Mouse (Mus musculus) intestine, embryonic 14.5 days (tissue): Measurements from ENCODE around the gene Cdh12. TPM values are rescaled to one million over a fixed set of nuclear protein-coding genes. Genes with fewer than 3 reads are reported as not detected.
"Not testable (repeated sequence)": the region's sequence is repeated elsewhere in the genome, so short reads cannot be mapped to it uniquely, and the experiment has no call there.

Experiments
- ATAC-seq: fragments of 200-750 bp; cut with Nextera tagmentation; replicated peaks from 2 replicates; pipeline ENCODE4 v1.8.0; 2017; ENCODE audit warnings: low read depth, moderate number of reproducible peaks, moderate TSS enrichment, moderate library complexity; ENCODE audit not compliant: low FRiP score, low TSS enrichment
- DNase-seq: peaks from one replicate; pipeline ENCODE4 v3.0.0-alpha.2; 2018; ENCODE audit warnings: low spot score
- H3K27ac ChIP-seq: fragments of 300-500 bp; sonication (generic); 2 replicates; pipeline ENCODE4 v1.5.1; 2014; ENCODE audit warnings: low read depth, mild to moderate bottlenecking, control low read depth
- H3K27me3 ChIP-seq: fragments of 300-500 bp; sonication (generic); replicated peaks from 2 replicates; pipeline ENCODE4 v1.6.1; 2014; ENCODE audit warnings: low read length, control low read depth; ENCODE audit not compliant: control insufficient read depth, insufficient read depth
- H3K36me3 ChIP-seq: fragments of 300-500 bp; sonication (generic); 2 replicates; pipeline ENCODE4 v1.6.1; 2014; ENCODE audit warnings: low read length, control low read depth; ENCODE audit not compliant: control insufficient read depth, insufficient read depth
- H3K4me1 ChIP-seq: fragments of 300-500 bp; sonication (generic); replicated peaks from 2 replicates; pipeline ENCODE4 v1.6.1; 2014; ENCODE audit warnings: low read length, control low read depth, mixed read lengths; ENCODE audit not compliant: control insufficient read depth, insufficient read depth
- H3K4me2 ChIP-seq: fragments of 300-500 bp; sonication (generic); 2 replicates; pipeline ENCODE4 v1.6.1; 2014; ENCODE audit warnings: low read length
- H3K4me3 ChIP-seq: fragments of 300-500 bp; sonication (generic); 2 replicates; pipeline ENCODE4 v1.5.1; 2014; ENCODE audit warnings: low read depth, low read length, control low read depth, mixed read lengths
- H3K9ac ChIP-seq: fragments of 300-500 bp; sonication (generic); 2 replicates; pipeline ENCODE4 v1.6.1; 2014; ENCODE audit warnings: mild to moderate bottlenecking, low read length
- H3K9me3 ChIP-seq: fragments of 300-500 bp; sonication (generic); 2 replicates; pipeline ENCODE4 v1.6.1; 2016; ENCODE audit warnings: low read length, control low read depth; ENCODE audit not compliant: control insufficient read depth
- WGBS: fragments of 180-500 bp; shearing (Covaris S2); extraction: QIAGEN DNeasy Blood & Tissue Kit; methylation state at CpG from one replicate; pipeline ENCODE4 v1.1.7; 2014; 5-methylcytosine and 5-hydroxymethylcytosine counted together
- polyA plus RNA-seq: library from polyadenylated mRNA; unstranded; fragments of >200 nt; fragmentation: Nextera tagmentation; extraction: Ambion mirVana; gene quantifications from 2 replicates; pipeline ENCODE4 v1.2.1, GENCODE M21; 2014

Cdh12 gene
- polyA plus RNA-seq, 1 experiment from 2014 or later = 0.97 TPM

GRCm38 (mm10) chr15:21375871-21376270 lies 926.8 kb downstream of the Cdh12 start:
- Histone ChIP-seq H3K36me3 (no peaks in the 10 kb centered on the region), H3K27ac (no peak overlapping the region), H3K4me2 (no peak overlapping the region), H3K9me3 (no peaks in the 10 kb centered on the region), H3K4me3 (no peak overlapping the region), H3K4me1 (0 out of 2 replicates have a peak, but pooled peaks cover 5% of the 10 kb centered on the region), H3K9ac (no peak overlapping the region), H3K27me3 (no peaks in the 10 kb centered on the region)
- WGBS = 54% methylated on average over 3 of the region's 3 CpGs
- ATAC-seq (no peak), DNase-seq (no peak)

GRCm38 (mm10) chr15:21391442-21391841 lies 942.4 kb downstream of the Cdh12 start:
- H3K9ac ChIP-seq, DNase-seq: not testable (repeated sequence)
- 90% methylated on average over 14 of the region's 14 CpGs for WGBS

GRCm38 (mm10) chr15:21393080-21393479 lies 944.0 kb downstream of the Cdh12 start:
- ATAC-seq (no peak), DNase-seq (no peak)
- WGBS = 81% methylated on average over 3 of the region's 3 CpGs
- no peak overlapping the region for H3K4me3 ChIP-seq
- H3K36me3 ChIP-seq = no peaks in the 10 kb centered on the region
- H3K9ac ChIP-seq = no peak overlapping the region
- no peak overlapping the region for H3K27ac ChIP-seq
- no peaks in the 10 kb centered on the region for H3K27me3 ChIP-seq
- no peak overlapping the region for H3K4me2 ChIP-seq
- H3K4me1 ChIP-seq = no peaks in the 10 kb centered on the region
- H3K9me3 ChIP-seq = no peaks in the 10 kb centered on the region

More at GRCm38 (mm10) chr15:21391442-21391841, 942.4 kb downstream of the Cdh12 start:
- not testable (repeated sequence) for H3K27me3 ChIP-seq, H3K4me1 ChIP-seq, H3K4me3 ChIP-seq, H3K4me2 ChIP-seq, H3K36me3 ChIP-seq, H3K27ac ChIP-seq, H3K9me3 ChIP-seq, ATAC-seq

- no peak overlapping the region for H3K9ac ChIP-seq
- no peak for ATAC-seq
- H3K4me2 ChIP-seq = no peak overlapping the region
- no peak overlapping the region for H3K27ac ChIP-seq
- H3K4me1 ChIP-seq = no peaks in the 10 kb centered on the region
- H3K27me3 ChIP-seq = no peaks in the 10 kb centered on the region
- no peaks in the 10 kb centered on the region for H3K9me3 ChIP-seq
- no peak for DNase-seq
- H3K4me3 ChIP-seq = no peak overlapping the region
- 70% methylated on average over 6 of the region's 6 CpGs for WGBS
- no peaks in the 10 kb centered on the region for H3K36me3 ChIP-seq
Measured at GRCm38 (mm10) chr15:21405196-21405595, 956.1 kb downstream of the Cdh12 start.

- Histone ChIP-seq H3K27me3 (no peaks in the 10 kb centered on the region), H3K4me3 (no peak overlapping the region), H3K4me1 (no peaks in the 10 kb centered on the region), H3K36me3 (no peaks in the 10 kb centered on the region), H3K4me2 (no peak overlapping the region), H3K9me3 (no peaks in the 10 kb centered on the region), H3K27ac (no peak overlapping the region), H3K9ac (no peak overlapping the region)
- peak; percentile 58; the same call in 1 of the 2 replicates for ATAC-seq
- no peak for DNase-seq
- WGBS = 55% methylated on average over 2 of the region's 2 CpGs
Measured at GRCm38 (mm10) chr15:21407324-21408044, 958.4 kb downstream of the Cdh12 start.

- DNase-seq (no peak), ATAC-seq (no peak)
- Histone ChIP-seq H3K4me3 (no peak overlapping the region), H3K4me2 (no peak overlapping the region), H3K9me3 (no peaks in the 10 kb centered on the region), H3K36me3 (no peaks in the 10 kb centered on the region), H3K27ac (no peak overlapping the region), H3K9ac (no peak overlapping the region), H3K27me3 (no peaks in the 10 kb centered on the region), H3K4me1 (no peaks in the 10 kb centered on the region)
- WGBS = 86% methylated on average over 4 of the region's 4 CpGs
Measured at GRCm38 (mm10) chr15:21437347-21437746, 988.3 kb downstream of the Cdh12 start.

GRCm38 (mm10) chr15:21437924-21438323 lies 988.9 kb downstream of the Cdh12 start:
- DNase-seq (no peak), ATAC-seq (no peak)
- no peaks in the 10 kb centered on the region for H3K9me3 ChIP-seq
- H3K27ac ChIP-seq = no peak overlapping the region
- H3K9ac ChIP-seq = no peak overlapping the region
- H3K27me3 ChIP-seq = no peaks in the 10 kb centered on the region
- H3K4me1 ChIP-seq = no peaks in the 10 kb centered on the region
- no peak overlapping the region for H3K4me3 ChIP-seq
- H3K36me3 ChIP-seq = no peaks in the 10 kb centered on the region
- H3K4me2 ChIP-seq = no peak overlapping the region

- DNase-seq (no peak), ATAC-seq (no peak)
- Histone ChIP-seq H3K27me3 (no peaks in the 10 kb centered on the region), H3K9me3 (no peaks in the 10 kb centered on the region), H3K4me2 (no peak overlapping the region), H3K27ac (no peak overlapping the region), H3K9ac (no peak overlapping the region), H3K4me3 (no peak overlapping the region), H3K4me1 (no peaks in the 10 kb centered on the region), H3K36me3 (no peaks in the 10 kb centered on the region)
- 64% methylated on average over 2 of the region's 2 CpGs for WGBS
Measured at GRCm38 (mm10) chr15:21458098-21458497, 1009.0 kb downstream of the Cdh12 start.

- Histone ChIP-seq H3K36me3 (no peaks in the 10 kb centered on the region), H3K4me3 (no peak overlapping the region), H3K27me3 (no peaks in the 10 kb centered on the region), H3K4me1 (no peaks in the 10 kb centered on the region), H3K9me3 (no peaks in the 10 kb centered on the region), H3K4me2 (no peak overlapping the region), H3K9ac (no peak overlapping the region), H3K27ac (no peak overlapping the region)
- ATAC-seq (no peak), DNase-seq (no peak)
Measured at GRCm38 (mm10) chr15:21519355-21519869, 1070.3 kb downstream of the Cdh12 start.
